Mouse (Mus musculus) midbrain, embryonic 16.5 days (tissue): ENCODE results near the gene Pnma5. TPM values are rescaled to one million over a fixed set of nuclear protein-coding genes. Genes with fewer than 3 reads are reported as not detected.
"Not testable (repeated sequence)": the region's sequence is repeated elsewhere in the genome, so short reads cannot be mapped to it uniquely, and the experiment has no call there.

Experiments
- ATAC-seq: fragments of 200-750 bp; cut with Nextera tagmentation; 2 replicates; pipeline ENCODE4 v1.8.0; 2017; ENCODE audit warnings: moderate TSS enrichment
- H3K27ac ChIP-seq: fragments of 300-500 bp; sonication (generic); 2 replicates; pipeline ENCODE4 v1.5.1; 2014; ENCODE audit warnings: mild to moderate bottlenecking, low read length, mixed read lengths
- H3K27me3 ChIP-seq: fragments of 300-500 bp; sonication (generic); 2 replicates; pipeline ENCODE4 v1.6.1; 2014; ENCODE audit warnings: low read depth, low read length, mixed read lengths; ENCODE audit not compliant: control insufficient read depth, insufficient read depth
- H3K36me3 ChIP-seq: fragments of 300-500 bp; sonication (generic); 2 replicates; pipeline ENCODE4 v1.6.1; 2014; ENCODE audit warnings: mild to moderate bottlenecking, low read length, moderate library complexity, mixed read lengths; ENCODE audit not compliant: control insufficient read depth, insufficient read depth
- H3K4me1 ChIP-seq: fragments of 300-500 bp; sonication (generic); 2 replicates; pipeline ENCODE4 v1.6.1; 2014; ENCODE audit warnings: mild to moderate bottlenecking, low read length, mixed read lengths; ENCODE audit not compliant: control insufficient read depth, insufficient read depth
- H3K4me2 ChIP-seq: fragments of 300-500 bp; sonication (generic); 2 replicates; pipeline ENCODE4 v1.6.1; 2014; ENCODE audit warnings: mild to moderate bottlenecking, low read length, mixed read lengths
- H3K4me3 ChIP-seq: fragments of 300-500 bp; sonication (generic); 2 replicates; pipeline ENCODE4 v1.5.1; 2014; ENCODE audit warnings: low read depth, mild to moderate bottlenecking, low read length, moderate library complexity, mixed read lengths
- H3K9ac ChIP-seq: fragments of 300-500 bp; sonication (generic); 2 replicates; pipeline ENCODE4 v1.6.1; 2014; ENCODE audit warnings: low read depth, low read length, mixed read lengths
- H3K9me3 ChIP-seq: fragments of 300-500 bp; sonication (generic); replicated peaks from 2 replicates; pipeline ENCODE4 v1.6.1; 2014; ENCODE audit warnings: mild to moderate bottlenecking, low read length, mixed read lengths; ENCODE audit not compliant: control insufficient read depth, poor library complexity, severe bottlenecking
- WGBS: fragments of 180-500 bp; shearing (Covaris S2); extraction: QIAGEN DNeasy Blood & Tissue Kit; methylation state at CpG from one replicate; pipeline ENCODE4 v1.1.7; 2014; 5-methylcytosine and 5-hydroxymethylcytosine counted together
- polyA plus RNA-seq: library from polyadenylated mRNA; unstranded; fragments of >200 nt; fragmentation: Nextera tagmentation; extraction: Ambion mirVana; gene quantifications from 2 replicates; pipeline ENCODE4 v1.2.1, GENCODE M21; 2015

The Pnma5 gene
- polyA plus RNA-seq: 0.10 and 0.11 TPM in 2 replicates

DNA sequence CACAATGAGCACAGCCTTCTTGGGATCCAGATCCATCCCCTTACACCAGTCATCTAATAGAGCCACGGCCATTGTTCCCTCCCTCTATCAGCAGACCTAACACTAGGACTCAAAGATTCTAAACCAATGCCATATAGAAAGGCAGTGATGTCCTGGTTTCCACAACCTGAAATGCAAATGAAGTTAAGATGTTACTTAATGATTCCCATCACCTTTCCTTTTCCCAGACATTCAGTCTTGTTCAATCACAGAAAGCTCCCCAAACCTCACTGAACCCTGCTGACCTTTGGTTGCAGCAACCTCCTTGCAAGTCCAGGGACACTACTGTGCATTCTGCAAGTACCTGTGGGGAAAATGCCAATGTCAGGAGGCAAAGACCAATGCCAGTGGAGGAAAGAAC lies at the start of gene Pnma5:
Pnma5 (minus strand) TSS at position 101 of the 400 bp plus-strand sequence.
- H3K4me3 ChIP-seq: no peak within 1 kb of the TSS
- H3K4me2 ChIP-seq: no peak within 1 kb of the TSS
- H3K9me3 ChIP-seq: no peaks in the 10 kb centered on the region
- no peak for ATAC-seq
- H3K9ac ChIP-seq: no peak within 1 kb of the TSS
- no peaks in the 10 kb centered on the region for H3K36me3 ChIP-seq
- H3K27me3 ChIP-seq: no peaks in the 10 kb centered on the region
- no peak within 1 kb of the TSS for H3K27ac ChIP-seq
- WGBS: 74% methylated on average over 1 of the region's 1 CpGs
- H3K4me1 ChIP-seq: no peaks in the 10 kb centered on the region

GRCm38 (mm10) chrX:73082267-73083055 lies 45.6 kb upstream of the Pnma5 start, which contains the start of gene Xlr4a:
Gene Xlr4a (minus strand): TSS chrX:73082478.
- H3K27ac ChIP-seq, H3K9me3 ChIP-seq, H3K4me2 ChIP-seq, H3K36me3 ChIP-seq, H3K9ac ChIP-seq, H3K4me1 ChIP-seq, ATAC-seq, H3K4me3 ChIP-seq, H3K27me3 ChIP-seq: not testable (repeated sequence)
- WGBS: 87% methylated on average over 17 of the region's 19 CpGs

DNA sequence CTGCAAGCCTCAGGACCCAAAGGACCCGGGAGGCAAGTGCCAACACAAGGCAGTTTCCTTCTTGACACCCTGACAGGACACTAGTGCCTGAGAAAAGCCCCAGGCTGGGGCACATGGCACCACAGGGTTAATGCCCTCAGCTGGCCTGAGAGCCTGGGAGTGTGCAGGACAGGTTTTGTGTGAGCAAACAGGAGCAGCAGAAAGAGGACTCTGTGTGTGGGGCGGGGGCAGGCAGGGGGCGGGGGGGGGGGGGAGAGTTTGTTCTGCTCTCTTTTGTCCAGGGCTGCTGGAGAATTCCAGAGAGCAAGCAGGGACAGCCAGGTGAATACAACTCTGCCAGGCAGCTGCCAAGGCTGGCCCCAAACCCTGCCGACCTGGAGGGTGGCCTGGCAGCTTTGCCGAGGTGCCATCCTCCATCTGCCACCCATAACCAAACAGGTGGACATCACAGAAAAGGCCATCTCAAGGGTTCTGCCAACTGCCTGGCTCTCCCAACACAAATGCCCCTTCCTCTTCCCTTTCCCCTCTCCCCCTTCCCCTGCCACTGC lies 29.9 kb upstream of the Pnma5 start:
- not testable (repeated sequence) for H3K27ac ChIP-seq, H3K27me3 ChIP-seq, H3K9ac ChIP-seq, H3K4me1 ChIP-seq, H3K4me2 ChIP-seq, H3K9me3 ChIP-seq, ATAC-seq, H3K4me3 ChIP-seq, H3K36me3 ChIP-seq
- 75% methylated on average over 1 of the region's 5 CpGs for WGBS

GRCm38 (mm10) chrX:73064415-73064793 lies 27.5 kb upstream of the Pnma5 start, which contains the start of gene Pnma3:
Gene Pnma3 (plus strand): TSS chrX:73064787.
- Histone ChIP-seq H3K4me1 (peaks cover 8% of the 10 kb centered on the region; the same call in 1 of the 2 replicates), H3K27me3 (no peaks in the 10 kb centered on the region), H3K4me2 (peak within 1 kb of the TSS; percentile 64), H3K36me3 (no peaks in the 10 kb centered on the region), H3K27ac (0 out of 2 replicates have a peak within 1 kb of the TSS, but pooled peaks have one; percentile 47), H3K4me3 (peak within 1 kb of the TSS; percentile 45), H3K9ac (peak within 1 kb of the TSS; percentile 64), H3K9me3 (no peaks in the 10 kb centered on the region)
- peak; percentile 64; the same call in 1 of the 2 replicates for ATAC-seq
- WGBS: 11% methylated on average over 6 of the region's 7 CpGs

DNA sequence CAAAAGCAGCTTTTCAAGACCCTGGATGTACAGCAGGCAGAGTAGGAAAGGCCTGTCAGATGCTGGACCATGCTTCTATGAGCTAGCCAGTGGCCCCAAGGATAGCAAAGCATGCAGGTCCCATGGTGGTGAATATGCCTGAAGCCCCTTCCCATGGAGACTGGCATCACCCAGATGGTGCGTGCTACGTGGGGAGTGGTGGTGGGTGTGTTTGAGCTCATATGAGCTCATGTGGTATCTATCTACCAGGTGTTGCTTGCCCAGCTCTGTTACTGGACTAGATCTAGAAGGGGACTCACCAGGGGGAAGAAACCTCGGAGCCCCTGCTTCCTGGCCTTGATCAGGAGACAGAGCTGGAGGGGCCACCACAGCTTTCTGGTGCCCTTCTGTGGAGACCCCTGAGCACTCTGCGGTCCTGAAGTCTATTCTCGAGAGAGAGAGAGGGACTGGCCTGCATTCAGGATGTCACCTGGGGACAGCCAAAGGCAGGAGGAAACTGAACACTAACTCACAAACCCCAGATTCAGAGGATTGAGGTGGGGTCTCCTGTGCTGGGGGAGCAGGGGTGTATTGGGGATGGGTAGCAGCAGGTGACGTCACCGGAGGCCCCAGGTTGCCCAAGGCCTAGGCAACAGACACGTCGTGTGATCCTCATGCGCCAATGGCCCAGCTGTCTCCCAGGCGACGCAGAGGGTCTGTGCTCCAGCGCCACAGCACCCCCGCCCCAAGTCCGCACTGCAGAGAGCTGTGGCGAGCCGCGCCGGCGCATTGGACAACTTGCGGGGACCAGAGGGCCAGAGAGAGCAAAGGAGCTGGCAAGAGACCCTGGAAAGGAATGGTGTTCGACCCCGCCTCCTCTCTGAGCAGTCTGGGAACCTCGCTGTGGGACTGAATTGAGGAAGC lies 26.9 kb upstream of the Pnma5 start:
- no peaks in the 10 kb centered on the region for H3K27me3 ChIP-seq
- H3K4me1 ChIP-seq: peaks cover 8% of the 10 kb centered on the region; the same call in 1 of the 2 replicates
- no peaks in the 10 kb centered on the region for H3K9me3 ChIP-seq
- H3K9ac ChIP-seq: peak overlapping the region; percentile 64
- H3K27ac ChIP-seq: 0 out of 2 replicates have a peak overlapping the region, but pooled peaks have one; percentile 47
- peak overlapping the region; percentile 64 for H3K4me2 ChIP-seq
- WGBS: 32% methylated on average over 20 of the region's 24 CpGs
- peak; percentile 93 for ATAC-seq
- H3K4me3 ChIP-seq: peak overlapping the region; percentile 45
- no peaks in the 10 kb centered on the region for H3K36me3 ChIP-seq

DNA sequence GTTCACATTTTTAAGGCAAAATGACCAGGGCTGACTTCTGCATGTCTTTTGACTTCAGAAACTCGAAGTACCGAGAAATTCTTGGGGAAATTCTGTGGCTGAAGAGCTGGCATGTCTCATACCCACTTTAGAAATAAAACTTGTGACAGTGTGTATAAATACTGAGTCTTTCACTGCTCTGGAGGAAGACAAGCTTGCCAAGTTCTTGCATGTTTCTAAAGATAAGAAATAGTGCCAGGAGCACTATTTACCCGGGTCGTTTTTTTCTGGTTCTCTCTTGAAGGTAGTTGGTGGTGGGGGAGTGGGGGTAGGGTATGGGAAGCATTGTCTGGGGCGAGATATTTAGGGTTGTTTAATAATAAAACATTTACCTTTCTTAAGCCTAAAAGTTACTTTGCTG lies 25.4 kb upstream of the Pnma5 start:
- no peaks in the 10 kb centered on the region for H3K9me3 ChIP-seq
- H3K27me3 ChIP-seq: no peaks in the 10 kb centered on the region
- H3K9ac ChIP-seq: no peak overlapping the region
- ATAC-seq: no peak
- peaks cover 3% of the 10 kb centered on the region; the same call in 1 of the 2 replicates for H3K4me1 ChIP-seq
- no peaks in the 10 kb centered on the region for H3K36me3 ChIP-seq
- 52% methylated on average over 5 of the region's 5 CpGs for WGBS
- no peak overlapping the region for H3K4me3 ChIP-seq
- H3K4me2 ChIP-seq: no peak overlapping the region
- no peak overlapping the region for H3K27ac ChIP-seq

DNA sequence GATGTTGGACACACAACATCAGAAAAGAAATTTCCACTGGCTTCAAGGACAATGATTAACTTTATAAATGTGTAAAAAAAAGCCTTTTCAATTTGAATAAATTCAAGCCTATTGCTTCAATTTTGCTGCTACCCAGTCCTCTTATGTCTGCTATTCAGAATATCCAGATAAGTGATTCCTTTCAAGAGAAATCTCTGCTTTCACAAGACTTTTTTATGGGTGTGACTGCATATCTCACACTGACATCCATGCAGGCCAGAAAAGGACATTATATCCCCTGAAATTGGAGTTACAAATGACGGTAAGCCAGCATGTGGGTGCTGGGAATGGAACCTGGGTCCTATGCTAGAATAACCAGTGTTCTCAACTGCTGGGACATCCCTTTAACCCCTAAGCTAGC lies 24.6 kb upstream of the Pnma5 start:
- no peaks in the 10 kb centered on the region for H3K9me3 ChIP-seq
- no peak overlapping the region for H3K4me2 ChIP-seq
- H3K9ac ChIP-seq: no peak overlapping the region
- ATAC-seq: no peak
- no peak overlapping the region for H3K4me3 ChIP-seq
- WGBS: 90% methylated on average over 1 of the region's 1 CpGs
- H3K36me3 ChIP-seq: no peaks in the 10 kb centered on the region
- H3K27ac ChIP-seq: no peak overlapping the region
- peaks cover 3% of the 10 kb centered on the region; the same call in 1 of the 2 replicates for H3K4me1 ChIP-seq
- no peaks in the 10 kb centered on the region for H3K27me3 ChIP-seq

DNA sequence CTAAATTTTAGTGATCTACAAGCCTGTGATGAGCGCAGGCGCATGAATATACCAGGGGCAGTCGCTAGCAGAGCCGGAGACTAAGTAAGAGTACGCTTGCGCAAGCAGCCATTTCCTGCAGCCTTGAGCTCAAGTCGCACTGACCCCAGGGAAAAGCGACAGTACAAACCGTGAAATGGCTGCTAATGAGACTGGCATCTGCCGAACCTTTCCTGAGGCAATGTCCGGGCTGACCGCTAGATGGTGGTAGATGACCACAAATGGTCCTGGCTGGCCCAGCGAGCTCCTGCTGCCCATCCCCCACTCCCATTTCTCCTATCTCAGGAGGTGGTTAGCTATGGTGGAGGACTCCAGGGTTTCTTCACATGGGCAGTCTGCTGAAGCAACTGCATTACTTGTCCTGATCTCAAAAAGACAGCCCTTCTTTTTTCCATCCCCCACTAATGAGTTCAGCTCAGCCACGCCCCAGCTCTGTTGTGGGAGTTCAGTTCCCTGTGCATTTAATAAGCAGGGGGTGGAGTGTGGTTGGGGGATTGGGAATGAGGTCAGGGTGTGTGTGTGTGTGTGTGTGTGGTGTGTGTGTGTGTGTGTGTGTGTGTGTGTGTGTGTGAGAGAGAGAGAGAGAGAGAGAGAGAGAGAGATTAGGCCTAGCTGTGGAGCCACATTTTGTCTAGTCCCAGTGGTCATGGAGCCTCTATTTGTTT lies 17.1 kb upstream of the Pnma5 start:
- Histone ChIP-seq H3K4me2 (peak overlapping the region; percentile 32), H3K4me3 (no peak overlapping the region), H3K27me3 (no peaks in the 10 kb centered on the region), H3K4me1 (no peaks in the 10 kb centered on the region), H3K9me3 (no peaks in the 10 kb centered on the region), H3K27ac (peak overlapping the region; percentile 53), H3K9ac (no peak overlapping the region), H3K36me3 (no peaks in the 10 kb centered on the region)
- peak; percentile 97 for ATAC-seq
- 14% methylated on average over 14 of the region's 14 CpGs for WGBS
